Comparison of ENCODE assay signal across 8 mouse cellular contexts in the genomic region with DNA sequence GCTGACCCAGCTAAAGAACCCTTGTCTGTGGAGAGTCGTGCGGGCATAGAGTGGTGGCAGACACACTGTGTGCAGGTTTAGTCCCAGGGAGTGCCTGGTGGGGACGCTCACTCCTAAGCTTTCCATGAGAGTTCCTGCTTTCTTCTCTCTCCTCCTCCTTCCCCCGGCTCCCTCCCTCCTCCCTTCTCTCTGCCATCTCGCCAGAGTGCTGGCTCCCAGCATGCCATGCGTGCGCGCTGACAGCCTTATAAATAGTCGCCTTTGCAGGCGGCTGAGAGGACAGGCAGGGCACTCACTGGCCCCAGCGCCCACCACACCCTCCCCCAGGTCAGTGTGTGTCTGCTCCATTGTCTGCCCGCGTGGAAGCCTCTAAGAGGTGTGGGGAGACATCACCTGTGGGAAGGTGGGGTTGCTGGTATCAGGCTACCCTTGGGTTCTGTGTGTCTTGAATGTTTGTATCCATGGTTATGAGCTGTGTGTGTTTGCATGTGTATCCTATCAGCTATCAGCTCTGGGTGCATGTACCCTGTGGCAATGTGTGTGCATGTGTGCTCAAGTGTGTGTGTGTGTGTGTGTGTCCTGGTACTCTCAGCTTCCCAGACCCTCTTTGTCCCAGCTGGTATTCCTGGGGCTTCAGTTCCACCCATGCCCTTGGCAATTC. TPM values are rescaled to one million over a fixed set of nuclear protein-coding genes. Genes with fewer than 3 reads are reported as not detected.
DNase-seq lines count a peak whose midpoint lies in the region; ATAC-seq and TF ChIP-seq lines count a peak whose summit lies in the region.

No protein-coding gene starts in this region.

- H3K27ac ChIP-seq in testis, adult 2 months (ENCODE audit: control insufficient read depth, insufficient read depth, low read depth, low read length): peak overlapping the region; percentile 63
- peak overlapping the region; percentile 83 for H3K27ac ChIP-seq in forebrain, embryonic 13.5 days
- peak overlapping the region; percentile 98 for H3K27ac ChIP-seq in heart, postnatal 0 days (ENCODE audit: low read depth)
- H3K27ac ChIP-seq in liver, embryonic 12.5 days: 0 out of 2 replicates have a peak overlapping the region, but pooled peaks have one; percentile 1

- WGBS in forebrain, embryonic 13.5 days: 4% methylated on average over 13 of the region's 13 CpGs
- WGBS in heart, postnatal 0 days: 7% methylated on average over 13 of the region's 13 CpGs
- WGBS in liver, embryonic 12.5 days (ENCODE audit: insufficient replicate concordance): 6% methylated on average over 13 of the region's 13 CpGs

- DNase-seq in testis, postnatal 14 days (ENCODE audit: low spot score): no peak
- peak; percentile 90 for DNase-seq in heart, postnatal 0 days (ENCODE audit: low spot score)
- peak; percentile 66 to 78 for DNase-seq in kidney, postnatal 36 days
- peak; percentile 74 for DNase-seq in neural tube, embryonic 10.5 days (ENCODE audit: extremely low spot score, low spot score)
- no peak for DNase-seq in thymus, postnatal 4 days

- H3K4me1 ChIP-seq in testis, adult 2 months (ENCODE audit: control insufficient read depth, insufficient read depth, low read length): peaks cover 24% of the 10 kb centered on the region
- H3K4me1 ChIP-seq in forebrain, embryonic 13.5 days: peaks cover 60% of the 10 kb centered on the region
- H3K4me1 ChIP-seq in heart, postnatal 0 days (ENCODE audit: control insufficient read depth, insufficient read depth): peaks cover 56% of the 10 kb centered on the region
- H3K4me1 ChIP-seq in liver, embryonic 12.5 days: peaks cover 56% of the 10 kb centered on the region

- peak overlapping the region; percentile 51 for H3K4me3 ChIP-seq in testis, adult 2 months (ENCODE audit: control insufficient read depth, low read depth, low read length)
- H3K4me3 ChIP-seq in forebrain, embryonic 13.5 days: peak overlapping the region; percentile 40
- peak overlapping the region; percentile 42 for H3K4me3 ChIP-seq in heart, postnatal 0 days (ENCODE audit: low read depth, low read length)
- peak overlapping the region; percentile 18; the same call in 1 of the 2 replicates for H3K4me3 ChIP-seq in liver, embryonic 12.5 days

- TF ChIP-seq POLR2A in testis, adult 2 months (IDR thresholded peaks at IDR 0.05; ENCODE audit: control insufficient read depth, low read depth, low read length): peak; percentile 60

- H3K9me3 ChIP-seq in forebrain, embryonic 13.5 days (replicated peaks): no peaks in the 10 kb centered on the region
- H3K9me3 ChIP-seq in heart, postnatal 0 days (replicated peaks; ENCODE audit: control insufficient read depth, low read length): no peaks in the 10 kb centered on the region
- no peaks in the 10 kb centered on the region for H3K9me3 ChIP-seq in liver, embryonic 12.5 days (replicated peaks)

- no peak for TF ChIP-seq EP300 in heart, postnatal 0 days (IDR thresholded peaks at IDR 0.05; ENCODE audit: low read depth)

- no peaks in the 10 kb centered on the region for H3K27me3 ChIP-seq in testis, adult 2 months (ENCODE audit: control insufficient read depth, insufficient read depth, low read length)
- H3K27me3 ChIP-seq in forebrain, embryonic 13.5 days: no peaks in the 10 kb centered on the region
- H3K27me3 ChIP-seq in heart, postnatal 0 days (ENCODE audit: control insufficient read depth, insufficient read depth, low read length): no peaks in the 10 kb centered on the region
- no peaks in the 10 kb centered on the region for H3K27me3 ChIP-seq in liver, embryonic 12.5 days (replicated peaks)

- H3K4me2 ChIP-seq in forebrain, embryonic 13.5 days: peak overlapping the region; percentile 69
- peak overlapping the region; percentile 65 for H3K4me2 ChIP-seq in heart, postnatal 0 days (ENCODE audit: low read depth, low read length)
- peak overlapping the region; percentile 58 for H3K4me2 ChIP-seq in liver, embryonic 12.5 days

- ATAC-seq in forebrain, embryonic 13.5 days: peak; percentile 75
- ATAC-seq in heart, postnatal 0 days (ENCODE audit: insufficient read depth, low read depth): peak; percentile 59
- peak; percentile 16; the same call in 1 of the 2 replicates for ATAC-seq in liver, embryonic 12.5 days

- no peak for TF ChIP-seq CTCF in testis, adult 2 months (IDR thresholded peaks at IDR 0.05; ENCODE audit: control insufficient read depth, insufficient read depth, insufficient replicate concordance, low read depth, low read length)
- peak; percentile 9; the same call in 1 of the 2 replicates for TF ChIP-seq CTCF in heart, postnatal 0 days (IDR thresholded peaks at IDR 0.05; ENCODE audit: low read depth)

- no peaks in the 10 kb centered on the region for H3K36me3 ChIP-seq in testis, adult 2 months (ENCODE audit: control insufficient read depth, insufficient read depth, low read length)
- no peaks in the 10 kb centered on the region for H3K36me3 ChIP-seq in forebrain, embryonic 13.5 days (ENCODE audit: poor library complexity, severe bottlenecking)
- 0 out of 2 replicates have a peak, but pooled peaks cover 4% of the 10 kb centered on the region for H3K36me3 ChIP-seq in heart, postnatal 0 days (replicated peaks; ENCODE audit: control insufficient read depth, insufficient read depth, low read length)
- H3K36me3 ChIP-seq in liver, embryonic 12.5 days: no peaks in the 10 kb centered on the region

- H3K9ac ChIP-seq in forebrain, embryonic 13.5 days: peak overlapping the region; percentile 69
- H3K9ac ChIP-seq in heart, postnatal 0 days (replicated peaks; ENCODE audit: low read depth, low read length): peak overlapping the region; percentile 69
- H3K9ac ChIP-seq in liver, embryonic 12.5 days: 0 out of 2 replicates have a peak overlapping the region, but pooled peaks have one; percentile 18

RNA-seq across cellular contexts. Expression of a gene that starts 3.8 kb away (rescaled TPM):
- 172 and 177 TPM in 2 replicates for polyA plus RNA-seq in testis, adult 2 months (2012; rRNA removed)
- 48.8 and 48.9 TPM in 2 replicates for polyA plus RNA-seq in forebrain, embryonic 13.5 days (2015; fragmentation: Nextera tagmentation; extraction: Ambion mirVana)
- total RNA-seq in heart, postnatal 0 days (2014; rRNA removed; ENCODE audit: low replicate concordance): 544 and 572 TPM in 2 replicates
- 721 and 737 TPM in 2 replicates for polyA plus RNA-seq in heart, postnatal 0 days (2015; fragmentation: Nextera tagmentation; extraction: Ambion mirVana)
- polyA plus RNA-seq in liver, embryonic 12.5 days (2016; fragmentation: Nextera tagmentation; extraction: Ambion mirVana): 2.6 TPM in 2 replicates

RNA-seq across cellular contexts. Expression of a gene that starts 21.1 kb away (rescaled TPM):
- polyA plus RNA-seq in testis, adult 2 months (2012; rRNA removed): 6.5 and 7.9 TPM in 2 replicates
- 20.4 and 21.2 TPM in 2 replicates for polyA plus RNA-seq in forebrain, embryonic 13.5 days (2015; fragmentation: Nextera tagmentation; extraction: Ambion mirVana)
- total RNA-seq in heart, postnatal 0 days (2014; rRNA removed; ENCODE audit: low replicate concordance): 123 and 148 TPM in 2 replicates
- polyA plus RNA-seq in heart, postnatal 0 days (2015; fragmentation: Nextera tagmentation; extraction: Ambion mirVana): 133 and 137 TPM in 2 replicates
- 32.4 and 35.4 TPM in 2 replicates for polyA plus RNA-seq in liver, embryonic 12.5 days (2016; fragmentation: Nextera tagmentation; extraction: Ambion mirVana)

RNA-seq across cellular contexts. Expression of a gene that starts 25.8 kb away (rescaled TPM):
- polyA plus RNA-seq in testis, adult 2 months (2012; rRNA removed): 17.6 and 24.7 TPM in 2 replicates
- 10.0 and 10.8 TPM in 2 replicates for polyA plus RNA-seq in forebrain, embryonic 13.5 days (2015; fragmentation: Nextera tagmentation; extraction: Ambion mirVana)
- total RNA-seq in heart, postnatal 0 days (2014; rRNA removed; ENCODE audit: low replicate concordance): 102 and 117 TPM in 2 replicates
- polyA plus RNA-seq in heart, postnatal 0 days (2015; fragmentation: Nextera tagmentation; extraction: Ambion mirVana): 44.1 and 44.3 TPM in 2 replicates
- 14.5 and 15.4 TPM in 2 replicates for polyA plus RNA-seq in liver, embryonic 12.5 days (2016; fragmentation: Nextera tagmentation; extraction: Ambion mirVana)

RNA-seq across cellular contexts. Expression of a gene that starts 38.4 kb away (rescaled TPM):
- polyA plus RNA-seq in testis, adult 2 months (2012; rRNA removed): 1.4 and 1.6 TPM in 2 replicates
- polyA plus RNA-seq in forebrain, embryonic 13.5 days (2015; fragmentation: Nextera tagmentation; extraction: Ambion mirVana): 14.5 and 16.5 TPM in 2 replicates
- 25.7 and 28.0 TPM in 2 replicates for total RNA-seq in heart, postnatal 0 days (2014; rRNA removed; ENCODE audit: low replicate concordance)
- polyA plus RNA-seq in heart, postnatal 0 days (2015; fragmentation: Nextera tagmentation; extraction: Ambion mirVana): 25.5 and 27.0 TPM in 2 replicates
- polyA plus RNA-seq in liver, embryonic 12.5 days (2016; fragmentation: Nextera tagmentation; extraction: Ambion mirVana): 17.5 and 18.9 TPM in 2 replicates

RNA-seq across cellular contexts. Expression of a gene that starts 49.9 kb away (rescaled TPM):
- polyA plus RNA-seq in testis, adult 2 months (2012; rRNA removed): 2.2 and 2.3 TPM in 2 replicates
- 0.18 and 0.39 TPM in 2 replicates for polyA plus RNA-seq in forebrain, embryonic 13.5 days (2015; fragmentation: Nextera tagmentation; extraction: Ambion mirVana)
- total RNA-seq in heart, postnatal 0 days (2014; rRNA removed; ENCODE audit: low replicate concordance): not detected in 2 replicates
- polyA plus RNA-seq in heart, postnatal 0 days (2015; fragmentation: Nextera tagmentation; extraction: Ambion mirVana): not detected in 2 replicates
- polyA plus RNA-seq in liver, embryonic 12.5 days (2016; fragmentation: Nextera tagmentation; extraction: Ambion mirVana): not detected in 2 replicates

Comparison
In these comparisons a context has a peak if more than half of its experiments do, and no peak if none do; other contexts are left out.
1. H3K27ac ChIP-seq: peak in every context shown above with its lines; median percentile 98 in heart, postnatal 0 days; 83 in forebrain, embryonic 13.5 days; 63 in testis, adult 2 months; 1 in liver, embryonic 12.5 days.
2. DNase-seq: peak in heart, postnatal 0 days (single experiment), kidney, postnatal 36 days (2 of 2) and neural tube, embryonic 10.5 days (single experiment); none in testis, postnatal 14 days (single experiment) and thymus, postnatal 4 days (single experiment).
3. ATAC-seq: peak in every context shown above with its lines; median percentile 75 in forebrain, embryonic 13.5 days; 59 in heart, postnatal 0 days; 16 in liver, embryonic 12.5 days.
4. H3K9ac ChIP-seq: peak in every context shown above with its lines; median percentile 69 in forebrain, embryonic 13.5 days; 69 in heart, postnatal 0 days; 18 in liver, embryonic 12.5 days.
5. RNA of a gene that starts 3.8 kb away (polyA plus RNA-seq): 721 to 737 TPM in heart, postnatal 0 days, 172 to 177 TPM in testis, adult 2 months and 48.8 to 48.9 TPM in forebrain, embryonic 13.5 days; 2.6 TPM in liver, embryonic 12.5 days; every median in the first group is over 10 times any median in the second.
6. Peak in every context shown above with its lines, with median percentiles within 50 percentile points of each other: H3K4me3 ChIP-seq and H3K4me2 ChIP-seq.